In the genomic region with DNA sequence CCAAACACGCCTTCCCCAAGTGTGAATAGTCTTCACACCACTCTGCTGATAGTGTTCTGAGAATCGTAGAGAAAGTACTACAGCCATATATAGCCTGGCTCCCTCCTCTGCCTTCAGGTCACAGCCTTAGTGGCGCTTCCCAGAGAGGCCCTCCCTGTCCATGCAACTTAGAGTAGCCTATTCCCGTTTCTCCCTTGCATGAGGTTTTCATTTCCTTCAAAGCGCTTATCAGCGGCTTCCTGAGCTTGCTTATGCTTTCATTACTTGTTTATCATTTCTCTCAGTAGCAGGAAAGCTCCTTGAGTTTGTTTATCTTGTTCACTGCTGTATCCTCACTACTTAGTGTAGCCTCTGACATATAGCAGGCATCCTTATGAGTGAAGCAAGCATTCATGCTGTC, we compare ENCODE assay signal across 17 mouse cellular contexts. TPM values are rescaled to one million over a fixed set of nuclear protein-coding genes. Genes with fewer than 3 reads are reported as not detected.
A peak's percentile ranks its signal among the peaks of the same experiment; 100 is the strongest.
DNase-seq lines count a peak whose midpoint lies in the region; ATAC-seq and TF ChIP-seq lines count a peak whose summit lies in the region.
"Had no signal": no experiment of that assay in that cellular context is flagged by ENCODE, and none has a peak within 500 bp of the region (broad histone marks: within the 10 kb centered on the region; RNA-seq: fewer than 3 reads in every experiment).

No protein-coding gene starts in this region.

- no peaks in the 10 kb centered on the region for H3K27me3 ChIP-seq in liver, adult 2 months (ENCODE audit: control insufficient read depth, insufficient read depth, low read length)
- no peaks in the 10 kb centered on the region for H3K27me3 ChIP-seq in liver, embryonic 11.5 days (replicated peaks; ENCODE audit: control insufficient read depth, insufficient read depth, low read length)
- H3K27me3 ChIP-seq in lung, embryonic 14.5 days (ENCODE audit: insufficient read depth, low read length) = no peaks in the 10 kb centered on the region
- H3K27me3 ChIP-seq in stomach, embryonic 15.5 days (replicated peaks) = no peaks in the 10 kb centered on the region
- H3K27me3 ChIP-seq: forebrain, embryonic 15.5 days; heart, embryonic 15.5 days; hindbrain, embryonic 15.5 days; midbrain, embryonic 15.5 days had no signal

- H3K79me2 ChIP-seq in liver, adult 2 months (ENCODE audit: control insufficient read depth, insufficient read depth, low read length) = no peaks in the 10 kb centered on the region; the same call in 1 of the 2 replicates

- no peak overlapping the region for H3K9ac ChIP-seq in liver, adult 2 months (ENCODE audit: low read depth, low read length)
- H3K9ac ChIP-seq in liver, embryonic 11.5 days (ENCODE audit: low read depth, low read length) = no peak overlapping the region
- H3K9ac ChIP-seq in lung, embryonic 14.5 days = no peak overlapping the region
- H3K9ac ChIP-seq in stomach, embryonic 15.5 days = no peak overlapping the region
- H3K9ac ChIP-seq: forebrain, embryonic 15.5 days; heart, embryonic 15.5 days; hindbrain, embryonic 15.5 days; midbrain, embryonic 15.5 days had no signal

- 0 out of 2 replicates have a peak overlapping the region, but pooled peaks have one; percentile 28 for H3K27ac ChIP-seq in liver, adult 2 months (replicated peaks; ENCODE audit: insufficient read depth, low read depth, low read length)
- peak overlapping the region; percentile 28; the same call in 1 of the 2 replicates for H3K27ac ChIP-seq in liver, embryonic 11.5 days (ENCODE audit: low read depth, low read length)
- H3K27ac ChIP-seq in lung, embryonic 14.5 days (ENCODE audit: low read depth) = no peak overlapping the region; the same call in 1 of the 2 replicates
- peak overlapping the region; percentile 65 for H3K27ac ChIP-seq in stomach, embryonic 15.5 days
- H3K27ac ChIP-seq: forebrain, embryonic 15.5 days; heart, embryonic 15.5 days; hindbrain, embryonic 15.5 days; macrophage; midbrain, embryonic 15.5 days had no signal

- no peak for TF ChIP-seq POLR2A in liver, adult 2 months (IDR thresholded peaks at IDR 0.05; ENCODE audit: extremely low read depth, insufficient read depth, low read length)

- H3K4me3 ChIP-seq in liver, adult 2 months (ENCODE audit: insufficient read depth, low read depth, low read length) = no peak overlapping the region
- H3K4me3 ChIP-seq in liver, embryonic 11.5 days (ENCODE audit: low read depth, low read length) = no peak overlapping the region
- H3K4me3 ChIP-seq in lung, embryonic 14.5 days (ENCODE audit: low read depth, low read length) = no peak overlapping the region
- H3K4me3 ChIP-seq in stomach, embryonic 15.5 days (replicated peaks) = no peak overlapping the region
- H3K4me3 ChIP-seq: erythroblast, embryonic 14.5 days; forebrain, embryonic 15.5 days; heart, embryonic 15.5 days; hindbrain, embryonic 15.5 days; midbrain, embryonic 15.5 days had no signal

- DNase-seq in liver, adult 2 months (ENCODE audit: extremely low read depth, low read depth, low spot score) = peak; percentile 14
- DNase-seq in liver = no peak
- no peak for DNase-seq in liver, embryonic 11.5 days (ENCODE audit: low spot score)
- DNase-seq in lung, embryonic 14.5 days = peak; percentile 60
- DNase-seq in adrenal gland, postnatal 36 days = no peak
- DNase-seq in spleen, adult 12 weeks (ENCODE audit: low spot score) = no peak
- no peak for DNase-seq in cerebellum, postnatal 36 days
- DNase-seq: adrenal gland, postnatal 14 days; B cell, adult 2 months; cerebellum, adult 18-20 months had no signal

- peaks cover 2% of the 10 kb centered on the region; the same call in 1 of the 2 replicates for H3K4me1 ChIP-seq in liver, adult 2 months (ENCODE audit: control insufficient read depth, insufficient read depth, low read length)
- peaks cover 3% of the 10 kb centered on the region; the same call in 1 of the 2 replicates for H3K4me1 ChIP-seq in liver, embryonic 11.5 days (replicated peaks; ENCODE audit: control insufficient read depth, insufficient read depth, low read length)
- H3K4me1 ChIP-seq in lung, embryonic 14.5 days (ENCODE audit: insufficient read depth) = no peaks in the 10 kb centered on the region
- peaks cover 5% of the 10 kb centered on the region; the same call in 1 of the 2 replicates for H3K4me1 ChIP-seq in stomach, embryonic 15.5 days
- H3K4me1 ChIP-seq: forebrain, embryonic 15.5 days; hindbrain, embryonic 15.5 days; midbrain, embryonic 15.5 days had no signal

- H3K9me3 ChIP-seq in liver, embryonic 11.5 days (ENCODE audit: control insufficient read depth, low read length) = no peaks in the 10 kb centered on the region
- no peaks in the 10 kb centered on the region for H3K9me3 ChIP-seq in lung, embryonic 14.5 days (ENCODE audit: low read depth, low read length)
- no peaks in the 10 kb centered on the region for H3K9me3 ChIP-seq in stomach, embryonic 15.5 days
- H3K9me3 ChIP-seq: forebrain, embryonic 15.5 days; heart, embryonic 15.5 days; hindbrain, embryonic 15.5 days; midbrain, embryonic 15.5 days had no signal

- ATAC-seq in liver, embryonic 11.5 days (replicated peaks; ENCODE audit: low FRiP score) = peak; percentile 62
- peak; percentile 49; the same call in 1 of the 2 replicates for ATAC-seq in lung, embryonic 14.5 days (ENCODE audit: insufficient read depth)
- no peak for ATAC-seq in stomach, embryonic 15.5 days (ENCODE audit: insufficient read depth, low FRiP score, low read depth)
- ATAC-seq: forebrain, embryonic 15.5 days; midbrain, embryonic 15.5 days had no signal

- no peak for TF ChIP-seq CTCF in liver, adult 2 months (IDR thresholded peaks at IDR 0.05; ENCODE audit: low read depth, low read length)
- no peak for TF ChIP-seq CTCF in lung, embryonic 14.5 days (IDR thresholded peaks at IDR 0.05; ENCODE audit: low read depth)

- H3K4me2 ChIP-seq in liver, embryonic 11.5 days = no peak overlapping the region; the same call in 1 of the 2 replicates
- no peak overlapping the region for H3K4me2 ChIP-seq in lung, embryonic 14.5 days
- no peak overlapping the region for H3K4me2 ChIP-seq in stomach, embryonic 15.5 days
- H3K4me2 ChIP-seq: forebrain, embryonic 15.5 days; heart, embryonic 15.5 days; hindbrain, embryonic 15.5 days; midbrain, embryonic 15.5 days had no signal

- 69% methylated on average over 6 of the region's 6 CpGs for WGBS in liver, adult 2 months
- WGBS in liver, embryonic 11.5 days = 66% methylated on average over 6 of the region's 6 CpGs
- 43% methylated on average over 6 of the region's 6 CpGs for WGBS in lung, embryonic 14.5 days
- 63% methylated on average over 6 of the region's 6 CpGs for WGBS in stomach, embryonic 15.5 days

- peaks cover 12% of the 10 kb centered on the region for H3K36me3 ChIP-seq in liver, adult 2 months (ENCODE audit: control insufficient read depth, insufficient read depth, low read length)
- H3K36me3 ChIP-seq in liver, embryonic 11.5 days (ENCODE audit: control insufficient read depth, insufficient read depth, low read length) = peaks cover 18% of the 10 kb centered on the region
- peaks cover 36% of the 10 kb centered on the region for H3K36me3 ChIP-seq in lung, embryonic 14.5 days (ENCODE audit: insufficient read depth)
- H3K36me3 ChIP-seq in stomach, embryonic 15.5 days = peaks cover 14% of the 10 kb centered on the region; the same call in 1 of the 2 replicates

RNA-seq across cellular contexts. Expression of gene Tti1, which starts 23.6 kb away (rescaled TPM):
- 8.2 and 8.9 TPM in 2 replicates for total RNA-seq in liver, adult 2 months (2014; rRNA removed)
- 7.6 and 9.0 TPM in 2 replicates for polyA plus RNA-seq in liver, adult 2 months (2012; rRNA removed)
- polyA plus RNA-seq in liver, embryonic 11.5 days (2014; fragmentation: Nextera tagmentation; extraction: Ambion mirVana) = 30.2 and 34.3 TPM in 2 replicates
- 25.9 and 27.3 TPM in 2 replicates for polyA plus RNA-seq in lung, embryonic 14.5 days (2014; fragmentation: Nextera tagmentation; extraction: Ambion mirVana)
- polyA plus RNA-seq in stomach, embryonic 15.5 days (2015; fragmentation: Nextera tagmentation; extraction: Ambion mirVana) = 18.2 and 22.2 TPM in 2 replicates
- 10 to 100 TPM; 19.8 to 23.1 TPM for total RNA-seq in adrenal gland, postnatal 36 days (2021)

RNA-seq across cellular contexts. Expression of gene Rprd1b, which starts 23.7 kb away (rescaled TPM):
- total RNA-seq in liver, adult 2 months (2014; rRNA removed) = 6.8 and 8.3 TPM in 2 replicates
- 12.8 and 14.2 TPM in 2 replicates for polyA plus RNA-seq in liver, adult 2 months (2012; rRNA removed)
- 48.2 and 52.5 TPM in 2 replicates for polyA plus RNA-seq in liver, embryonic 11.5 days (2014; fragmentation: Nextera tagmentation; extraction: Ambion mirVana)
- 48.8 and 50.9 TPM in 2 replicates for polyA plus RNA-seq in lung, embryonic 14.5 days (2014; fragmentation: Nextera tagmentation; extraction: Ambion mirVana)
- 40.7 and 41.2 TPM in 2 replicates for polyA plus RNA-seq in stomach, embryonic 15.5 days (2015; fragmentation: Nextera tagmentation; extraction: Ambion mirVana)
- total RNA-seq in adrenal gland, postnatal 36 days (2021) = 10 to 100 TPM; 29.2 to 37.1 TPM

Comparison
In these comparisons a context has a peak if more than half of its experiments do, and no peak if none do; other contexts are left out.
1. DNase-seq: peak in liver, adult 2 months (single experiment) and lung, embryonic 14.5 days (single experiment); none in liver (single experiment), liver, embryonic 11.5 days (single experiment), adrenal gland, postnatal 36 days (0 of 2), spleen, adult 12 weeks (single experiment) and cerebellum, postnatal 36 days (0 of 2).